Mouse (Mus musculus): ENCODE measurements at regions not wholly inside any gene's neighbourhood (a gene's known extent, or its start where the extent isn't known, plus 50 kb on each side); places are given as distances from the start of the nearest gene placed in this dataset.

DNA sequence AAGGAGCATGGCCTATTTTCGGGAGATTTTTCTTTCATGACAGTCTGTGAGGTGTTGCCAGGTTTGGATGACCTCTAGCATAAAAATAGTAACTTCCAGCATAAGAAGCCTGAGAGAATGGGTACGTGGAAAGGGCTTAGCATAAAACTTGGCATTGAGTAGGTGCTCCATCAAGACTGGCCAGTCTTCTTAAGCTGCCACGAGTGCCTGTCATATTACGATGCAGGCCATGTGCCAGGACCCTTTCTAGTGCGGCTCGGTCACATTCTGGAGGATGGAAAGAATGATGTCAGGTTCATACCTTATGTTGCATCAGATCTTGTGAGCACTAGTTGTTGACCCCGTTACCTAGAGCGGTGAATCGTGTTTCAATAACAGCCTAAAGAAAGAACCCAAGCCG is 311.0 kb downstream of the Ttll7 start:
- Histone ChIP-seq H3K36me3 (ENCODE audit: insufficient read depth, low read length) (no peaks in the 10 kb centered on the region), H3K9ac (ENCODE audit: low read depth, low read length) (no peak overlapping the region), H3K4me3 (replicated peaks; ENCODE audit: low read depth, low read length) (no peak overlapping the region), H3K4me2 (ENCODE audit: low read length) (no peak overlapping the region), H3K4me1 (replicated peaks; ENCODE audit: insufficient read depth, low read length) (no peaks in the 10 kb centered on the region), H3K9me3 (replicated peaks; ENCODE audit: low read length) (no peaks in the 10 kb centered on the region), H3K27me3 (ENCODE audit: insufficient read depth, low read length) (no peaks in the 10 kb centered on the region), H3K27ac (no peak overlapping the region)
- DNase-seq (ENCODE audit: low spot score) (no peak), ATAC-seq (replicated peaks; ENCODE audit: low FRiP score, low read depth) (no peak)
- WGBS: 84% methylated on average over 10 of the region's 10 CpGs
- no peak for TF ChIP-seq CTCF (IDR thresholded peaks at IDR 0.05; ENCODE audit: low read depth)

DNA sequence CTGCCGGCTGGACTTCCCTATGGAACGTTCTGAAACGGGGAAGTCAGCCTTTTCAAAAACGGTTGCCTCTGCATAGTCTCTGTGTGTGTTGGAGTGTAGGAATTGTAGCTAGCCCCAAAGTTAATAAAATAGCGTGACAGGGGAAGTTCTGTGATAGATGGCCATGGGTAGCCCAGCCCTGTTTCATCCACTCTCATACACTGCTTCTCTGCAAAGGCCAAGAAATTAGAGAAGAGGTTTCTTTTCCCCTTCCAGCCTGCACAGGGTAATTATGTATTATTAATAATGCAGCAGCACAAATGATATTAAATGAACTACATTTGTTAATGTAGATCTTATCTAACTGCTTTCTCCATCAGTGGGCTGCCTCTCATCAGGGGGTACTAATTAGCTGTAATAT is 311.4 kb downstream of the Ttll7 start:
- Histone ChIP-seq H3K36me3 (ENCODE audit: insufficient read depth, low read length) (no peaks in the 10 kb centered on the region), H3K4me2 (ENCODE audit: low read length) (no peak overlapping the region), H3K9ac (ENCODE audit: low read depth, low read length) (no peak overlapping the region), H3K9me3 (replicated peaks; ENCODE audit: low read length) (no peaks in the 10 kb centered on the region), H3K4me1 (replicated peaks; ENCODE audit: insufficient read depth, low read length) (no peaks in the 10 kb centered on the region), H3K27me3 (ENCODE audit: insufficient read depth, low read length) (no peaks in the 10 kb centered on the region), H3K27ac (no peak overlapping the region), H3K4me3 (replicated peaks; ENCODE audit: low read depth, low read length) (no peak overlapping the region)
- no peak for TF ChIP-seq CTCF (IDR thresholded peaks at IDR 0.05; ENCODE audit: low read depth)
- WGBS: 68% methylated on average over 5 of the region's 5 CpGs
- ATAC-seq (replicated peaks; ENCODE audit: low FRiP score, low read depth) (no peak), DNase-seq (ENCODE audit: low spot score) (no peak)

DNA sequence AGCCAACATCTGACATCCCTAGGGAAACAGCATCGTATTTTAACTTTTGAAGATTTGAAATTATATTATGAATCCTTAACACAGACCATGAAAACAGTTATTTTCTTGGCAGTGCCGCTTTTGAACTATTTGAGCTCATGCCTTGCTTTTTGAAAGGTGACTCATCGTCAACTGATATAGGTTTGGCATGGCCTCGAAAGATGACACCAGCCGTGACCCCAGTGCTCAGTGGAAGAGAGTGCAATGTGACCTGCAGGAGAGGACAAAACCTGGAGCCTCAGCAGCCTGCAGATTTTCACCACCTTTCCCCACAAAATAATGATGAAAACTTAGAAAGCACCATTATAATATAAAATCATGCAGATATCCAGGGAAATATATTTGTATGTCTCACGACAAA is 312.8 kb downstream of the Ttll7 start:
- Histone ChIP-seq H3K4me2 (ENCODE audit: low read length) (no peak overlapping the region), H3K4me1 (replicated peaks; ENCODE audit: insufficient read depth, low read length) (no peaks in the 10 kb centered on the region), H3K27me3 (ENCODE audit: insufficient read depth, low read length) (no peaks in the 10 kb centered on the region), H3K9ac (ENCODE audit: low read depth, low read length) (no peak overlapping the region), H3K36me3 (ENCODE audit: insufficient read depth, low read length) (no peaks in the 10 kb centered on the region), H3K27ac (no peak overlapping the region), H3K9me3 (replicated peaks; ENCODE audit: low read length) (no peaks in the 10 kb centered on the region), H3K4me3 (replicated peaks; ENCODE audit: low read depth, low read length) (no peak overlapping the region)
- WGBS: 77% methylated on average over 6 of the region's 6 CpGs
- ATAC-seq (replicated peaks; ENCODE audit: low FRiP score, low read depth): no peak
- TF ChIP-seq CTCF (IDR thresholded peaks at IDR 0.05; ENCODE audit: low read depth): no peak
- DNase-seq (ENCODE audit: low spot score): no peak

DNA sequence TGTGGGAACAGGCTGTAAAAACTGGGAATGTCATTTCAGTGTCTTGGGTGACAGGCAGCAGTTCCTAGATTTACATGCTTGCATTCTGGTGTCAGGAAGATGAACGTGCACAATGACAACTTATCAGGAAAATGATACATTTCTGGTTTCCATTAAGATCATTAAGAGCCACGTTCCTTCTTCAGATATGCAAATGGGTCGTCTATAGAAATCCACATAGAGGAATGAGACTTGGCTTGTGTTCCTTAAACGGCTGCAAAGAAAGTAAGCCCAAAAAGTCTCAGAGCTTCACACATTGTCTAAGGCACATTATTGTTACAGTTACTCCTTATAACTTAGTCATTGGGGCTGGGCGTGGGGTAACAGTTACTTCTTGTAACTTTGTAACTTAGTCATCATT is 314.4 kb downstream of the Ttll7 start:
- DNase-seq (ENCODE audit: low spot score): no peak
- 77% methylated on average over 5 of the region's 5 CpGs for WGBS
- no peak overlapping the region for H3K27ac ChIP-seq

DNA sequence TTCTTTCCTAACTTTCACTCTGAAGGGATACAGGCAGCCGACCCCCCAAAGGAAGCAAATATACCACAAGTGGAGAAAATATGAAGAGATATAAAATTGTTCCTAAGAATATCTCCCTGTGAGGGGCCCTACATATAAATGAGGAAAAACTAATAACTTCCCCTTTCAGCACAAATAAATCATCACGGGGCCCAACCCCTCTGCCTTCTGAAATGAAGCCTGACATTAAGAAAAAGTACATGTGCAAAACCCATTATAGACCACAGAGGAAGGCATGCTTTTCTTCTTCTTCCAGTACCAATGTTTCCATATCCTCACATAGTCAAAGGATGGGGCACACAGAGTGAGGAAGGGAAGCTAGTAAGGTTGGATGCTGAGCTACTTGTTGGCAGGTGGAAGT is 317.0 kb downstream of the Ttll7 start:
- H3K27ac ChIP-seq: no peak overlapping the region
- no peaks in the 10 kb centered on the region for H3K36me3 ChIP-seq (ENCODE audit: insufficient read depth, low read length)
- no peak overlapping the region for H3K4me2 ChIP-seq (ENCODE audit: low read length)
- H3K4me3 ChIP-seq (replicated peaks; ENCODE audit: low read depth, low read length): no peak overlapping the region
- no peak overlapping the region for H3K9ac ChIP-seq (ENCODE audit: low read depth, low read length)
- 71% methylated on average over 2 of the region's 2 CpGs for WGBS
- TF ChIP-seq CTCF (IDR thresholded peaks at IDR 0.05; ENCODE audit: low read depth): no peak
- no peak for ATAC-seq (replicated peaks; ENCODE audit: low FRiP score, low read depth)
- no peaks in the 10 kb centered on the region for H3K9me3 ChIP-seq (replicated peaks; ENCODE audit: low read length)
- no peaks in the 10 kb centered on the region for H3K4me1 ChIP-seq (replicated peaks; ENCODE audit: insufficient read depth, low read length)
- DNase-seq (ENCODE audit: low spot score): no peak
- no peaks in the 10 kb centered on the region for H3K27me3 ChIP-seq (ENCODE audit: insufficient read depth, low read length)

More for the DNA sequence above, 314.4 kb downstream of the Ttll7 start:
- no peak for ATAC-seq (replicated peaks; ENCODE audit: low FRiP score, low read depth)
- Histone ChIP-seq H3K4me3 (replicated peaks; ENCODE audit: low read depth, low read length) (no peak overlapping the region), H3K4me1 (replicated peaks; ENCODE audit: insufficient read depth, low read length) (no peaks in the 10 kb centered on the region), H3K4me2 (ENCODE audit: low read length) (no peak overlapping the region), H3K27me3 (ENCODE audit: insufficient read depth, low read length) (no peaks in the 10 kb centered on the region), H3K9ac (ENCODE audit: low read depth, low read length) (no peak overlapping the region), H3K36me3 (ENCODE audit: insufficient read depth, low read length) (no peaks in the 10 kb centered on the region), H3K9me3 (replicated peaks; ENCODE audit: low read length) (no peaks in the 10 kb centered on the region)
- no peak for TF ChIP-seq CTCF (IDR thresholded peaks at IDR 0.05; ENCODE audit: low read depth)

DNA sequence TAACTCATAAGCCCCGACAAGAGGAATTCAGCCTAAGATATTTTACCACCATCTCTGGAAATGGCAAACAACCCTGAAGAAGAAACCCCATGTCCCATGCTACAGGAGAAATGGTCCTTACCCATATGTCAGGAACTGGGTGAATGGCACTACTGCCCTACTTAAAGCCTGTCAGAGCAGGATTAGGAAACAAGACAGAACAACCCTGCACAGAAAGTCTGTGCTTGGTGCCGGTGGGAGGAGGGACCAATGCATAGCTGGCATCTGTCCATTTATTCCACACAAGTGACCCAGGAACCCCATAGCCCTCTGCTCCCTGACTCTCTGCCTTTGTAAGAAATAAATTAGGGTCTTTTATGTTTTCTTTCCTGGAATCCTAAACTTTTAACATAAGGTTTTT is 317.9 kb downstream of the Ttll7 start:
- ATAC-seq (replicated peaks; ENCODE audit: low FRiP score, low read depth): no peak
- H3K36me3 ChIP-seq (ENCODE audit: insufficient read depth, low read length): no peaks in the 10 kb centered on the region
- no peaks in the 10 kb centered on the region for H3K9me3 ChIP-seq (replicated peaks; ENCODE audit: low read length)
- no peak overlapping the region for H3K9ac ChIP-seq (ENCODE audit: low read depth, low read length)
- no peak for DNase-seq (ENCODE audit: low spot score)
- H3K27me3 ChIP-seq (ENCODE audit: insufficient read depth, low read length): no peaks in the 10 kb centered on the region
- H3K4me3 ChIP-seq (replicated peaks; ENCODE audit: low read depth, low read length): no peak overlapping the region
- no peaks in the 10 kb centered on the region for H3K4me1 ChIP-seq (replicated peaks; ENCODE audit: insufficient read depth, low read length)
- H3K27ac ChIP-seq: no peak overlapping the region
- TF ChIP-seq CTCF (IDR thresholded peaks at IDR 0.05; ENCODE audit: low read depth): no peak
- no peak overlapping the region for H3K4me2 ChIP-seq (ENCODE audit: low read length)
- 71% methylated on average over 2 of the region's 2 CpGs for WGBS

DNA sequence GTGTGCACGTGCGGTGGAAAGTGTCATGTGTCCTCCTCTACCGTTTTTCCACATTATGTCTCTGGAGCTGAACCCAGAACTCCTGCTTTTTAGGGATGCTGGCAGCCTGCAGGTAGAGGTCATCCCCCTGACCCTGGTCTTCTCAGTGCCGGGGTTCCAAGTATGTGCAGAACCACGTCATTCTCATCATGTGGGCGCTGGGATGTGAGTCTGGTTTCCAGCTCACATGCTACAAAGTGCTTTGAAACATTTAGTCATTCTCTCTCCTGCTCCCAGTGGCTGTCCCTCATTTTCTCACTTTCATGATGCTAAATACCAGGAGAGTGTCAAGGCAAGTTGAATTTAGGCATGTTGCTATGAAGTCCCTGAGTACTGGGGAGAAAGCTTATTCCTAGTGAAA is 326.6 kb downstream of the Ttll7 start:
- Histone ChIP-seq H3K4me1 (replicated peaks; ENCODE audit: insufficient read depth, low read length) (0 out of 2 replicates have a peak, but pooled peaks cover 11% of the 10 kb centered on the region), H3K27me3 (ENCODE audit: insufficient read depth, low read length) (no peaks in the 10 kb centered on the region), H3K36me3 (ENCODE audit: insufficient read depth, low read length) (no peaks in the 10 kb centered on the region), H3K4me3 (replicated peaks; ENCODE audit: low read depth, low read length) (no peak overlapping the region), H3K9ac (ENCODE audit: low read depth, low read length) (no peak overlapping the region), H3K27ac (no peak overlapping the region), H3K4me2 (ENCODE audit: low read length) (no peak overlapping the region), H3K9me3 (replicated peaks; ENCODE audit: low read length) (no peaks in the 10 kb centered on the region)
- WGBS: 74% methylated on average over 6 of the region's 6 CpGs
- no peak for DNase-seq (ENCODE audit: low spot score)
- TF ChIP-seq CTCF (IDR thresholded peaks at IDR 0.05; ENCODE audit: low read depth): no peak
- ATAC-seq (replicated peaks; ENCODE audit: low FRiP score, low read depth): no peak
